Mouse (Mus musculus): ENCODE measurements around the gene Serpinb9c.
"Not testable (repeated sequence)": the region's sequence is repeated elsewhere in the genome, so short reads cannot be mapped to it uniquely, and the experiment has no call there.

Gene Serpinb9c

DNA sequence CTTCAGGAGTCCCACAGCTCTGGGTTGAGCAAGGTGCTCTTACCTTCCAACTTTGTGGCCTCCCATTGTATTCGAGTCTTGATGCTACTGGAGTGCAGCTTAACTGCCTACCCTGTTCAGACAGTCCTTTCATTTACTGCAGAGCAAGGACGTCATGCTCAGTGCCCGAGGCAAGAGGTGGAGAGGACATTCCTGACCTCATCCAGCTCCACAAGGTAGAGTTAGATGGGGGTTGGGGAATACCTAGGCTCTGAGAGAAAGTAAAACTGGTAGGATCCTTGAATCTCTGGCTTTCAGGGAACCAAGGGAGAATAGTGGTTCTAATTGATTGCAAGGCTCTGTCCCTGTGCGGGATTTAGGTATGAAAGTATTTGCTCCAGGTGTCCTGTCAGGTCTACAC, at the start of gene Serpinb9c:
Gene Serpinb9c (minus strand): TSS at position 101 of the 400 bp plus-strand sequence.
- DNase-seq (ENCODE audit: low read depth in 2 of 2, low spot score in 2 of 2), result no peak

DNA sequence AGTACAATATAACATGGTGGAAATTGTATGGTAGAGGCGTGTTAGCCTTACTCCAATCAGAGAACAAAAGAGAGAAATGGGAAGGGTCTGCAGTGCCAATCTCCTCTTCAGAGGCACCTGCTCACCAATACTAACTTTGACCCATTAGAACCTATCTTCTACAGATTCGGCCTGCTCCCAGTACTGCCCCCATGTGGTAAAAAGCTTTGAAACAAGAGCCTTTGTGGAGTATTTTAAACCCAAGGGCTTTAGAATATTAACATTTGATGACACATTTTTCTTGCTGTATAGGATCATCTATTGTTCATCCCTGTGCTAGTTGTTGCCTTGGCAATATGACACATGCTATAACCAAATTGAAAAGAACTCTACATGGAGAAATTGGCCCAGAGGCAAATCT, 40.2 kb upstream of the Serpinb9c start:
- DNase-seq (ENCODE audit: low read depth in 2 of 2, low spot score in 2 of 2), result no peak

DNA sequence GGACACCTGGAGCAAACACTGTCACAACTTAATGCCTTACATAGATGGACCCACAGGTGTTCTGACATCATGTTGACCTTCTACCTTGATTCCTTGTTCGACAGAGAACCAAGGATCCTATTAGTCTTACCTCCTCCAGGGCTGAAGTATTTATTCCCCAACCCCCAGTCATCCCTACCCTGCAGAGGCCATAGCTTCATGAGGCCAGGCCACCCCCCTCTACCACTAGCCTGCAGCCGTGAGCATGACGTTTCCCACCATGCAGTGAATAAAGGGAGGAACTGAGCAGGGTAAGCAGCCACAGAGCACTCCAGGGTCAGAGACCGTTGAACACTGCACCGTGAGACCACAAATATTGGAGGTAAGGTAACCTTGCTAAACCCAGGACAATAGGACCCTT, 33.1 kb upstream of the Serpinb9c start, which contains the start of gene Serpinb9d:
Gene Serpinb9d (plus strand): TSS at position 301 of the 400 bp plus-strand sequence.
- DNase-seq (ENCODE audit: low read depth in 2 of 2, low spot score in 2 of 2), result no peak

DNA sequence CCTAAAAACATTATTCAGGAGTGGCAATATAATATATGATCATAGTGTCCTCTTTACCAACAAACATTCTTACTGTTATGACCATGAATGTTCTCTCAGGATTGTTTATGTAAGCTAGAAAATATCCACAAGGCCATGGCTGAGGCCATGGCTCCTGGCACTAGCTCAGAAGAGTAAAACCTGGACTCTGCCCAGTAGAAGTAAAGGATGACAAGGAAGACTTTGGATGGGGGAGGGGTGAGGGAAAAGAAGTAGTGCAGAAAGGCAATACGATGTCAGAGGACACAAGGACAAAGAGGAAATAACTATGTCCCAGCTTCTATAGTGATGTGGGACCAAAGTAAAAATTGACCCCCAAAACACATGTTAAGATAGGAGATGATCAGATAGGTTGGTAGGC, 30.9 kb upstream of the Serpinb9c start:
- DNase-seq (ENCODE audit: low read depth in 2 of 2, low spot score in 2 of 2), result not testable (repeated sequence)

- no peak for DNase-seq (ENCODE audit: low read depth in 2 of 2, low spot score in 2 of 2)
Observed at GRCm38 (mm10) chr13:33141435-33141834, 18.1 kb downstream of the Serpinb9c start.

DNA sequence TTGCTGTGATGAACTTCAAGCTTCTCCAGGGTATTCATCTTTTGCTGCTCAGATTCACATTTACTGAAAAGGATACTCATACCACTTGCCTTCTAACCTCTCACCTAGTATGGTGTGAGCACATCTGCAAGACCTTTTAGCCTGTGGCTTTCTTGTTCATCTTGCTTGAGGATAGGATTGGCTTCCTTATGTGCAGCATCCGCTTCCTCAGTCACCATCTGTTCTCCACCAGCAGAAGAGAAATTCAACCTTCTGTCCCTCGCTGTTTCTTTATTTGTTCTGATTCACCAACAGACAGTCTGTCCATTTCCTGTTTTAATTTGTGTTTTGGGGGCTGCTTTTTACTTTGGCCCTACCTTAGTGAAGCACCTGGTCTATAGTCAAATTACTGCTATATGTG, 21.8 kb downstream of the Serpinb9c start:
- DNase-seq (ENCODE audit: low read depth in 2 of 2, low spot score in 2 of 2), result no peak

DNA sequence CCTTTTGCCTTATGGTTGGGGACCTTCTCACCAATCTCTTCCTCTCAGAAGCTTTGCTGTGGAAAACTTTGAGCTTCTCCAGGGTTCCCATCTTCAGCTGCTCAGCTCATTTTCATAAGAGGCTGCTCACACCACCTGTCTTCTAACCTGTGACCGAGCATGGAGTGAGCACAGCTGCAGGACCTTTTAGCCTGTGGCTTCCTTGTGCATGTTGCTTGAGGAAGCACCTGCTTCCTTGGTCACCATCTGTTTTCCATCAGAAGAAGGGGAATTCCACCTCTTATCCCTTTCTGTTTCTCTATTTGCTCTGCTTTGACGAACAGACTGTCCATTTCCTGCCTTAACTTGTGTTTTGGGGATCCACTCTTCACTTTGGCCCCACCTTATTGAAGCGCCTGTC, 46.5 kb downstream of the Serpinb9c start:
- no peak for DNase-seq (ENCODE audit: low read depth in 2 of 2, low spot score in 2 of 2)

- DNase-seq (ENCODE audit: low read depth in 2 of 2, low spot score in 2 of 2), result no peak
Observed at GRCm38 (mm10) chr13:33105626-33106025, 53.9 kb downstream of the Serpinb9c start.

Data from CD8-positive naive resting alpha-beta T cell, adult 2 months (primary cell).